Mouse (Mus musculus) spleen, postnatal 36 days (tissue): ENCODE measurements around the gene Dpm1.

Experiments used
- DNase-seq, 2 experiments: peaks; one replicate each; pipeline ENCODE4 v3.0.0; 2022; ENCODE audit warnings: low spot score in 2 of 2, mixed read lengths in 1 of 2

The Dpm1 gene

DNA sequence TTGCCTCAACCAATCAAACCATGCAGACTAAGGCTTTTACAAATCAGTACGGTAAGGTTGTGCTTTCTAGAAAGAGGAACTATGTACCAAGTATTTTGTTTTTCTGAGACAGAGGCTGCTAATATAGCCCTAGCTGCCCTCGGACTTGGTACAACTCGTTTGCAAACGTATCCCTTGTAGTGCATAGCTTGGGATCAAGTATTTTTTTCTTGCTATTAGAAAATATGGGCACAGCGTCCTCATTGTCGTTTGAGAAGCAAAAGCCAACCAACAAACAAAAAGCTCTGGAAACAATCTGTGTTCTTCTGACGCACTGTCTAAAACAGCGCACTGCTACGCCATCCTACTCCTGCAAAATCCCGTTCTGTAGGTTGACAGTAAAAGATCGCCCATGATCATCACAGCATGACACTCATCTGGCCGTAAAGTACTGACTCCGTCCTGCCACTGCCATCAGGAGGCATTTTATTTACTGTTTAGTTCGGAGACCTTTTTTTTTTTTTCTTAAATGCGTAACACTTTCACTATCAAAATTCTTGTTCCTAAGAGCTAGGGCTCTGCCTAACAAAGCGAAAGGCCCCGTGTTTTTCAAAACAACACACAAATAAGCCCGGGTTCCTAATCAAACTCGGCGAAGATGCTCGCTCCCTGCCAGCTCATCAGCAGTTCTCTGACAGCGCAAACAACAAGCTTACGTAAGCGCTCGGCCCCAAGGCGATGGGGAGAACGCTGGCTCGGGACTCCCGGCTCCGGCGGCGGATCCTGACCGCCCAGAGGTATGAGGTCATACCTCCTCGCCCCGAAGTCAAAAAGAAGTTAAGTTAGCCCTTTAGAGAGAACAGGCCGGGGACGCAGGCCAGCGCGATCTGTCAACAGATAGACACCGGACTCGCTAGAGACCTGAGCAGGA, 1.0 kb downstream of the Dpm1 start:
- DNase-seq, result peak in 1 of 2 experiments; percentile 23

DNA sequence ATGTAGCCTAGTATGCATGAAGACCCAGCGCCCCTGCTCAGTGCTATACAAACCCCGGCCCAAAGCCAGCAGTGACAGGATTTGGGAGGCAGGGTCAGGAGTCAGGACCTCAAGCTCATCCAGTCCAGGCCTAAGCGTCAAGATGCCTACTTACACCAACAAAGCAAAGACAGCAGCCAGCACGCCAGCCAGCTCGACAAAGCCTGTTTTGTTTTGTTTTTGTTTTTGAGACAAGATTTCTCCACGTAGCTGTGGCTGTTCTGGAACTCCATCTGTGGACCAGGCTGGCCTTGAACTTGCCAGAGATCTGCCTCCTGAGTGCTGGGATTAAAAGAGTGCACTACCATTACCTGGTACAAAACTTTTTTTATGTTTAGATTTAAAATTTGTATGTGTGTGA, 7.1 kb downstream of the Dpm1 start:
- DNase-seq, result no peak

DNA sequence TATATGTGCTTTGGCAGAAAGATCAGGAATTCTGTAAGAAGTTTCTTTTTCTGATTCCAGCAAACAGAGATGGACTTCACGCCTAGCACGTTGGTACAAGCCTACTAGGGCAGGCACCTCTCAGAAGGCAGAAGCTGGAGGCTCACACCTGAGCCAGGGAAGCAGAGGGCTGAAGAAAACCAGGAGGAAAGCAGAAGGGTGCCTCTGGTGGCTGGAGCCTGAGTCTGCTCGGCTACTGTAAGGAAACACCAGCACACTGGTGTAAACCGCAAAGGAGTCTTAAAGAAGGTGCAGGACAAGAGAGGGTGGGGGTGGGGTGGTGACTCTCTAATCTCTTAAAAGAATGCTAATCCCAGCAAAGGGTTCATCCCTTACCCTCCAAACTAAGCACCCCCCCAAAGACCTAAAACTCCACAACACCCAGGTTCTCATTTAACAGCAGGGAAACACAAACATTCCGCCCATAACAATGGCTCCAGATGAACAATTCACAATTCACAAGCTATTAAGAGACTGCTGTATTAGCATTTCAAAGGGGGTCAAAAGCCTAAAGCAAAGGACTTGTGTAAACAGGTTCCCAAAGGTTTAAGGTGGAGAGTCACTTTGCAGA, 16.5 kb downstream of the Dpm1 start:
- no peak for DNase-seq

DNA sequence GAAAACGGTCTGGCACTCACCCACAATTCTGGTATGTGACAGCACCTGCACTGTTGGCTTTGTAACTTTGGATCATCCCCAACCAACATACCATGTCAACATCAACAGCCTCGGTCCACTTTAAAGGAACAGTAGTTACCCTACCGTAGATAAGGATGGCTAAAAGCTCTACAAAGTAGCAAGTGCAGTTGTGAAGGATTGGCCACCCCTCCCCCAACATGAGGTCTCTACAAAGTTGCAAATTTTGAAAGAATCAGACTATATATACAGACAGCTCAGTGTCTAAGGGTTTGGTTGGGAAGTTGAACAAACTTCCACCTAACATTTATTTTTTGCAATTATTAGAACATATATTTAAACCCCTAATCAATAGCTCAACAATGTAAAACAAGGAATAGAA, 22.5 kb downstream of the Dpm1 start:
- DNase-seq, result no peak

DNA sequence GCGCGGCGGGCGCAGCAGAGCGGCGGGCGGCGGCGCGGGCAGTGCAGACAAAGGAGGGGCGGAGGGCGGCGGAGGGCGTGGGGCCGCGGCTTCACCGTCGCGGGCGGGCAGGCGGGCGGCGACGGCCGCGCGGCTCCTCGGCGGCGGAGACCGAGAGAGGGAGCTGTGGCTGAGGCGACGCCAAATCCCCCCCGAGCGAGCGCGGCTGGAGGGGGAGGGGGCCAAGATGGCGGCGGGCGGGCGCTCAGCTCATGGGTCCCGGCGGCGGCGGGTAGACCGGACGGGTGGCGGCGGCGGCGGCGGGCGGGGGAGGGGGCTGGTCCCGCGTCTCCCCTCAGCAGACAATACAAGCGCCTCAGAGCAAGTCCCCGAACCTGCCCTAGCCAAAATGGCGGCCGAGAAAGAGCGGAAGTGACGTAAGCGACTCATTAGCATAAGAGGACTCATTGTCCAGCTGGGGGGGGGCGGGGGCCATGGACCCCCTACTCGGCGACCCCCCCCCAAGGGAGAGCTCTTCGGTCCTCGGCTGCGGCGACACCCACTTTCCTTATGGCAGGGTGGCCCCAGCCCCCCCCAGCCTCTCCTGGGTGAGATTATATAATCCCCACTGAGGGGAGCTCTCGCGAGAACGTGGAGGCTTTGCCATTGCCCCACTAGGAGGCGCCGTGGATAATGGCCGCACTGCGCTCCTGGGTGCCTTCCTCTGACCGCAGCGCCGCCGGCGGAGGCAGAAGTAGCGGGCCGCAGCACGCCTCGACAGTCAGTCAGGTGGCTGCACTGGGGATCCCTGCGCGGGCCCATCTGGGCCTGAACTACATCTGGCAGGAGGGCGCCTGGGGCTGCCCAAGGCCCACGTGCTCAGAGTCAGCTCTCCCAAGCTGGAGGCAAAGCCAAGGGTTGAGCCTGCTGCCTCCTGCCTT, 23.4 kb downstream of the Dpm1 start, which contains the start of gene Adnp:
Adnp (minus strand) TSS at position 388 of the 920 bp plus-strand sequence.
- DNase-seq, result peak; percentile 96

- peak; percentile 22 for DNase-seq
Measured at GRCm38 (mm10) chr2:168205681-168206631, 24.4 kb downstream of the Dpm1 start.

- peak; percentile 88 to 90 for DNase-seq
Measured at GRCm38 (mm10) chr2:168205265-168205664, 25.1 kb downstream of the Dpm1 start.

- DNase-seq, result no peak
Measured at GRCm38 (mm10) chr2:168204476-168204999, 25.9 kb downstream of the Dpm1 start.

DNA sequence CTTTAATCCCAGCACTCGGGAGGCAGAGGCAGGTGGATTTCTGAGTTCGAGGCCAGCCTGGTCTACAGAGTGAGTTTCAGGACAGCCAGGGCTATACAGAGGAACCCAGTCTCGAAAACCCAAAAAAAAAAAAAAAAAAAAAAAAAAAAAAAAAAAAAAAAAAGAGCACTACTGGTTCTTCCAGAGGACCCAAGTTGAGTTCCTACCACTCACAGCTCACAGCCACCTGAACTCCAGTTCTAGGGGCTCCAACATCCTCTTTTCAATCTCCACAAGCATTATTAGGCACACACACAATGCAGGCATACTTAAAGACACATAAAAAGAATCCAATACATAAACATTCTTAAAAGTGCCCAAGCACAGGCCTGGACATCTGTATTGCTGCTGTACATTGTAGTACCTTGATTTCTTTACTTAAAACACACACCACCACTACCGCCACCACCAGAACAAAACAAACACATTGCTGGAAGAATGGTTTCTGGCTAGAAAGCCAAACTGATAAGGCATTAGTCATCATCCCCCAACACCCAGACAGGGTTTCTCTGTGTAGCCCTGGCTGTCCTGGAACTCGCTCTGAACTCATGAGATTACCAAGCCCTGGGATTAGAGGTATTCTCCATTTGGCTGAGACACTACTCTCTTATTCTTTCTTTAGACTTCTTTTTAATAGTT, 30.2 kb downstream of the Dpm1 start:
- no peak for DNase-seq

- DNase-seq, result no peak
Measured at GRCm38 (mm10) chr2:168199476-168199875, 30.9 kb downstream of the Dpm1 start.

- DNase-seq, result no peak
Measured at GRCm38 (mm10) chr2:168198421-168198820, 32.0 kb downstream of the Dpm1 start.

- DNase-seq, result no peak
Measured at GRCm38 (mm10) chr2:168195721-168196120, 34.7 kb downstream of the Dpm1 start.

GRCm38 (mm10) chr2:168193685-168194084, 36.7 kb downstream of the Dpm1 start:
- DNase-seq, result no peak

GRCm38 (mm10) chr2:168191856-168192255, 38.5 kb downstream of the Dpm1 start:
- DNase-seq, result no peak

DNA sequence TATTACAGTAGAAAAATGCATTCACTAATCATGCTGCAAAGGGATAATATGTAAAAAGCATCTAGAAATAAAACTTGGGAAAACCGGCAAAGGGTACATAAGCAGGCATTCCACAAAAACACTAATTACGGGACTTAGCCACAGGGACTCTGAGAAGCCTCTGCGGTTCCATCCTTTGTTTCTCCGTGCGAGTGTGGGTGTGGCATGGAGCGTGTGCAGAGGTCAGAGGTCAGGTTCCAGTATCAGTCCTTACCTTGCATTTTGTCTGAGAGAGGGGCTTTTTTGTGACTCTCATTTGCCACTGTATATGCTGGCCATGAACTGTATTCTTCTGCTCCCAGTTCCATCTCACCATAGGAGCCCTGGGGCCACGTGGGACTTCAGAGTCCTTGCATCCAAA, 54.4 kb downstream of the Dpm1 start:
- DNase-seq, result no peak

DNA sequence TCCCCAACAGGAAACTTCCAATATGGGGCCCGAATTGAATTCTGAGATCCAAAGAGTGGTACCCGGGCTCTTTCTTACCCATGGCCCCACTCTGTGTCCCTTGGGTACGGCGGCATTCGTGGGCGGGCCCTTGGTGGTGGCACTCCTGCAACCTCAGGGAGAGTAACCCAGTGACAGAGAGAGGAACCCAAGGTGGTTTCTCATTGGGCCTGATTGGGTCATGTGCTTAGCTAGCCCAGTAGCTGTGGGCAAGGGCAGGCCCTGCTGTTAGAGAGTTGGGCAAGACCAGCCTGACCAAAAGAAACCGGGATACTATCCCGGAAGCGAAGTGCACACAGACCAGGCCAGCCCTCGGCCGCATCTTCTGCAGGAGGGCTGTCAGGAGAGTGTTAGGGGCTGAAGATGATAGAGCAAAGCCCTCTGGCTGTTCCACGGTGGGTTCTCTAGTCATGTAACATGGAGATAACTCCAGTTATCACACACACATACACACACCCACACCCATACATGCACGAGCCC, 60.2 kb downstream of the Dpm1 start:
- peak; percentile 78 to 84 for DNase-seq

DNA sequence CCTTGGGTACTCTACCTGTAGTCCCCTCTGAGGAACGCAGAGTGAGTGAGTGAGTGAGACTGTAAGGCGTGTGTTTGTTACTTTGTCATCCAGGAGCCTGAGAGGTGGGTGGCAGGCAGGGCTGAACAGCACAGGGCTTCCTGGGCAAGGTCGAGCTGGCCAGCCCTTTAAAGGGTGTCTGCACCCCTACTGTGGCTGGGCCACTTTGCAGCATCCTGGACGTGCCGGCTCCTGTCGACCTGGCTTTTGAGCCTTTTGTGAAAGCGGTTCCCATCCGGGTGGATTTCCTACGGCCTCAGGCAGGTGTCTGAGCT, 60.6 kb downstream of the Dpm1 start:
- DNase-seq, result no peak

GRCm38 (mm10) chr2:168168892-168169799, 61.2 kb downstream of the Dpm1 start:
- DNase-seq, result no peak

DNA sequence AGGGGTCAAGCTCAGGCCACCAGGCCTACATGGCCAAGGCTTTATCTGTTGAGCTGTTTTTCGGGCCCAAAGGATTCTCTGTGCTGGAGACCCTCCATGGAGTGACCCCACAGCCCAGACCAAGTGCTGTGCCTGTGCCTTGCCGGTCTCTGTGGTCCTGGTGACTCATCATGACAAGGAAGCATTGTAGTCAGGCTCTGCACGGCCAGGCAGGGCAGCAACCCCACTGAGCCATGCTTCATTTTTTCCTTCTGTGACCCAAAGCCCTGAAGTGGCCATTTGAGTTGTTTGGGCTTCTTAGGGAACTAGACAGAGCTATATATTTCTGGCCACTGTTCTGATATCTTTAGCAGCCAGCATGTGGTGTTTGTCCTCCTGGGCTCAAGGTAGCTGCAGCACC, 62.6 kb downstream of the Dpm1 start:
- DNase-seq, result no peak
